Mouse (Mus musculus): Measurements from ENCODE around the gene Gnmt.

DNA sequence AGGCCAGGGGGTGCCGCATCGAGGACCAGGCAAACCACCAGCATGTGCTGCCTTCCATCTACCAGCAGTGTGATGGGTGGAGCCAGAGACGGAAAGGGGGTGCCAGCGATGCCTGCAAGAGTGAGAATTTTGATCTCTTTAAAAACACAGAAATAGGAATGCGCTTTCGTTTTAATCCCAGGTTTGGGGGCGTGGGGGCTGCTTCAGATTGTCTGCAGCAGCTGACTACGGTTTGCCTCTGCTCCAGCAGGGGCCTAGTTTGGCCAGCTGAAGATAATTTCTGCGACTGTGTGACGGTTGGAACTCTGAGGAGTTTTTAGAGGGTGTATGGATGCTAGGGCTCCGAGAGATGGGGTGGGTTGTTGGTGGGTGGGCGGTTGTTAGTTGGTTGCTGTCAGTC, 29.8 kb upstream of the Gnmt start:
- no peak for TF ChIP-seq ZC3H11A (IDR thresholded peaks at IDR 0.05; ENCODE audit: low read depth, low read length)
- no peak for TF ChIP-seq TCF12 (IDR thresholded peaks at IDR 0.05; ENCODE audit: low read depth, low read length)
- TF ChIP-seq TBP (conservative IDR thresholded peaks at IDR 0.05; ENCODE audit: low read depth, low read length) = no peak
- TF ChIP-seq CTCF (conservative IDR thresholded peaks at IDR 0.05 in 1 of 2, IDR thresholded peaks at IDR 0.05 in 1 of 2; ENCODE audit: low read depth in 2 of 2, low read length in 2 of 2) = no peak
- no peak for TF ChIP-seq MAX (IDR thresholded peaks at IDR 0.05; ENCODE audit: low read length)
- TF ChIP-seq E2F4 (IDR thresholded peaks at IDR 0.05; ENCODE audit: insufficient replicate concordance, low read depth, low read length) = no peak
- TF ChIP-seq POLR2A (IDR thresholded peaks at IDR 0.05; ENCODE audit: low read depth, low read length) = no peak
- TF ChIP-seq JUND (conservative IDR thresholded peaks at IDR 0.05; ENCODE audit: low read depth, low read length) = no peak

Measured in CH12.LX (cell line).